Mouse (Mus musculus): ENCODE results near the gene Phf24. TPM values are rescaled to one million over a fixed set of nuclear protein-coding genes. Genes with fewer than 3 reads are reported as not detected.

The Phf24 gene
- 4.0 and 4.7 TPM in 2 replicates for polyA plus RNA-seq (2012; rRNA removed)

GRCm38 (mm10) chr4:42916617-42917401, at the start of gene Phf24:
Gene Phf24, plus strand, starts transcription at chr4:42916660.
- peak; percentile 34 for DNase-seq (ENCODE audit: low spot score)

GRCm38 (mm10) chr4:42867390-42867789, 49.1 kb upstream of the Phf24 start:
- DNase-seq (ENCODE audit: low spot score): no peak

GRCm38 (mm10) chr4:42868193-42868592, 48.3 kb upstream of the Phf24 start:
- DNase-seq (ENCODE audit: low spot score): no peak

GRCm38 (mm10) chr4:42870748-42871147, 45.7 kb upstream of the Phf24 start:
- no peak for DNase-seq (ENCODE audit: low spot score)

- DNase-seq (ENCODE audit: low spot score): no peak
Observed at GRCm38 (mm10) chr4:42872151-42872550, 44.3 kb upstream of the Phf24 start.

GRCm38 (mm10) chr4:42872746-42873435, 43.6 kb upstream of the Phf24 start:
- no peak for DNase-seq (ENCODE audit: low spot score)

GRCm38 (mm10) chr4:42874134-42874533, 42.3 kb upstream of the Phf24 start, which contains the start of gene Fam205c:
Gene Fam205c, minus strand, starts transcription at chr4:42874234.
- no peak for DNase-seq (ENCODE audit: low spot score)

GRCm38 (mm10) chr4:42876586-42877291, 39.7 kb upstream of the Phf24 start:
- DNase-seq (ENCODE audit: low spot score): no peak

- no peak for DNase-seq (ENCODE audit: low spot score)
Observed at GRCm38 (mm10) chr4:42877657-42878056, 38.8 kb upstream of the Phf24 start.

- no peak for DNase-seq (ENCODE audit: low spot score)
Observed at GRCm38 (mm10) chr4:42879829-42880676, 36.4 kb upstream of the Phf24 start.

- DNase-seq (ENCODE audit: low spot score): no peak
Observed at GRCm38 (mm10) chr4:42880677-42880948, 35.8 kb upstream of the Phf24 start.

- DNase-seq (ENCODE audit: low spot score): no peak
Observed at GRCm38 (mm10) chr4:42886926-42887325, 29.5 kb upstream of the Phf24 start.

- DNase-seq (ENCODE audit: low spot score): no peak
Observed at GRCm38 (mm10) chr4:42888806-42889205, 27.7 kb upstream of the Phf24 start.

- DNase-seq (ENCODE audit: low spot score): no peak
Observed at GRCm38 (mm10) chr4:42891176-42891575, 25.3 kb upstream of the Phf24 start.

GRCm38 (mm10) chr4:42895118-42895517, 21.3 kb upstream of the Phf24 start:
- DNase-seq (ENCODE audit: low spot score): no peak

GRCm38 (mm10) chr4:42898914-42899313, 17.5 kb upstream of the Phf24 start:
- no peak for DNase-seq (ENCODE audit: low spot score)

- DNase-seq (ENCODE audit: low spot score): no peak
Observed at GRCm38 (mm10) chr4:42900878-42901277, 15.6 kb upstream of the Phf24 start.

GRCm38 (mm10) chr4:42902174-42902573, 14.3 kb upstream of the Phf24 start:
- DNase-seq (ENCODE audit: low spot score): no peak

- DNase-seq (ENCODE audit: low spot score): no peak
Observed at GRCm38 (mm10) chr4:42902730-42903129, 13.7 kb upstream of the Phf24 start.

- no peak for DNase-seq (ENCODE audit: low spot score)
Observed at GRCm38 (mm10) chr4:42903942-42904341, 12.5 kb upstream of the Phf24 start.

- DNase-seq (ENCODE audit: low spot score): no peak
Observed at GRCm38 (mm10) chr4:42904523-42904922, 11.9 kb upstream of the Phf24 start.

GRCm38 (mm10) chr4:42904966-42905365, 11.5 kb upstream of the Phf24 start:
- DNase-seq (ENCODE audit: low spot score): no peak
